Mouse (Mus musculus) myocyte (in vitro differentiated cells): ENCODE data around the gene Kirrel3. TPM values are rescaled to one million over a fixed set of nuclear protein-coding genes. Genes with fewer than 3 reads are reported as not detected.
A peak's percentile ranks its signal among the peaks of the same experiment; 100 is the strongest.

ENCODE experiments used
- H3K27me3 ChIP-seq: one replicate; pipeline ENCODE4 v1.6.1; 2011; ENCODE audit not compliant: control insufficient read depth, insufficient read depth, insufficient read length
- H3K36me3 ChIP-seq: one replicate; pipeline ENCODE4 v1.6.1; 2011; ENCODE audit not compliant: control insufficient read depth, insufficient read depth
- H3K4me2 ChIP-seq: one replicate; pipeline ENCODE4 v1.6.1; 2011; ENCODE audit warnings: low read depth, control low read depth
- H3K4me3 ChIP-seq: one replicate; pipeline ENCODE4 v1.5.1; 2011; ENCODE audit warnings: mild to moderate bottlenecking, control low read depth, moderate library complexity
- H3K79me2 ChIP-seq: one replicate; pipeline ENCODE4 v1.6.1; 2011; ENCODE audit not compliant: control insufficient read depth, insufficient read depth
- H3ac ChIP-seq: one replicate; pipeline ENCODE4 v1.6.1; 2011; ENCODE audit not compliant: control insufficient read depth, insufficient read length
- CEBPB ChIP-seq: IDR thresholded peaks from 2 replicates; pipeline ENCODE4 v1.6.1; 2011; ENCODE audit warnings: mild to moderate bottlenecking, moderate library complexity; ENCODE audit not compliant: poor library complexity, insufficient read depth, severe bottlenecking
- E2F4 ChIP-seq: IDR thresholded peaks from one replicate; pipeline ENCODE4 v1.6.1; 2011; ENCODE audit warnings: mild to moderate bottlenecking, control low read depth, moderate library complexity; ENCODE audit not compliant: insufficient read depth
- MAX ChIP-seq: IDR thresholded peaks from one replicate; pipeline ENCODE4 v1.6.1; 2011; ENCODE audit warnings: low read depth, mild to moderate bottlenecking, control low read depth
- MYOD1 ChIP-seq, 3 experiments: IDR thresholded peaks; one replicate each; pipeline ENCODE4 v1.6.1; 2011; ENCODE audit warnings: control low read depth in 2 of 3, low read depth in 2 of 3, mild to moderate bottlenecking in 2 of 3, moderate library complexity in 1 of 3; ENCODE audit not compliant: insufficient read length in 2 of 3, control insufficient read depth in 1 of 3
- MYOG ChIP-seq, 3 experiments: IDR thresholded peaks; one replicate each; pipeline ENCODE4 v1.6.1; 2011; ENCODE audit warnings: control low read depth in 2 of 3, low read depth in 2 of 3, mild to moderate bottlenecking in 2 of 3; ENCODE audit not compliant: insufficient read length in 2 of 3, control insufficient read depth in 1 of 3, insufficient read depth in 1 of 3
- POLR2A ChIP-seq: IDR thresholded peaks from one replicate; pipeline ENCODE4 v1.6.1; 2011; ENCODE audit warnings: low read depth, mild to moderate bottlenecking, control low read depth, moderate library complexity; ENCODE audit not compliant: insufficient read length
- POLR2AphosphoS2 ChIP-seq: IDR thresholded peaks from one replicate; pipeline ENCODE4 v1.6.1; 2011; ENCODE audit warnings: low read depth, control low read depth; ENCODE audit not compliant: insufficient read length
- REST ChIP-seq: IDR thresholded peaks from one replicate; pipeline ENCODE4 v1.6.1; 2011; ENCODE audit warnings: mild to moderate bottlenecking, control low read depth, moderate library complexity; ENCODE audit not compliant: insufficient read depth, insufficient read length
- SRF ChIP-seq: IDR thresholded peaks from one replicate; pipeline ENCODE4 v1.6.1; 2011; ENCODE audit warnings: low read depth; ENCODE audit not compliant: control insufficient read depth, insufficient read length
- TCF12 ChIP-seq: IDR thresholded peaks from one replicate; pipeline ENCODE4 v1.6.1; 2011; ENCODE audit warnings: mild to moderate bottlenecking, control low read depth; ENCODE audit not compliant: poor library complexity, insufficient read depth, severe bottlenecking
- TCF3 ChIP-seq: IDR thresholded peaks from one replicate; pipeline ENCODE4 v1.6.1; 2011; ENCODE audit warnings: low read depth, control low read depth; ENCODE audit not compliant: insufficient read length
- USF1 ChIP-seq: IDR thresholded peaks from one replicate; pipeline ENCODE4 v1.6.1; 2011; ENCODE audit warnings: low read depth, mild to moderate bottlenecking, control low read depth, moderate library complexity
- polyA plus RNA-seq: library from polyadenylated mRNA; unstranded; fragments of >200 nt; fragmentation: generic; extraction: Trizol; gene quantifications from one replicate; pipeline ENCODE4 v1.2.1, GENCODE M21; 2012; ENCODE audit warnings: missing spikeins

Gene Kirrel3
- polyA plus RNA-seq, 1 experiment: 2.8 TPM

GRCm38 (mm10) chr9:34947258-34947657, 461.6 kb downstream of the Kirrel3 start:
- Histone ChIP-seq H3K36me3 (no peaks in the 10 kb centered on the region), H3K27me3 (no peaks in the 10 kb centered on the region), H3ac (no peak overlapping the region), H3K4me3 (no peak overlapping the region), H3K4me2 (no peak overlapping the region), H3K79me2 (no peaks in the 10 kb centered on the region)
- TF ChIP-seq MYOD1 (IDR thresholded peaks at IDR 0.05; ENCODE audit: control insufficient read depth in 1 of 3, insufficient read length in 2 of 3, low read depth in 2 of 3): no peak
- TF ChIP-seq MAX: no peak
- no peak for TF ChIP-seq TCF3
- no peak for TF ChIP-seq REST
- no peak for TF ChIP-seq SRF
- TF ChIP-seq POLR2A: no peak
- TF ChIP-seq E2F4: no peak
- no peak for TF ChIP-seq CEBPB
- TF ChIP-seq POLR2AphosphoS2: no peak
- no peak for TF ChIP-seq USF1
- TF ChIP-seq MYOG (IDR thresholded peaks at IDR 0.05; ENCODE audit: control insufficient read depth in 1 of 3, insufficient read depth in 1 of 3, insufficient read length in 2 of 3, low read depth in 2 of 3): no peak
- TF ChIP-seq TCF12: no peak

DNA sequence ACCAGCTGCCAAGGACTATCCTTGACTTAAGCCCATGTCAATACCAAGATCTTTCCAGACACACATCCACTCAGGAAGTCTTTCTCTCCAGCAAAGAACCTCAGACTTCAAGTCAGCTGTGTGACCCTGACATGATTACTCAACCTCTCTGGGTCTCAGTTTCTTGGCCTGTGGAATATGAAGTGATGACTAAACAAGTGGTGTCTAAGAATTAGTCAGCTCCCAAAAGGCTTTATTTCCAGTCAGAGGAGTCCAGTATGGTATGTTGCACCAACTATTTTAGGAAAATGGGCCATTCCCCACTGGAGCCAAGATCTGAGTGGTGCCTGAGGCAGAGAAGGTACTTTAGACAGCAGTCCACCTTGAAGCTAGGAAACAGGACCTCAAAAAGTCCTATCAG, 462.0 kb downstream of the Kirrel3 start:
- Histone ChIP-seq H3ac (no peak overlapping the region), H3K36me3 (no peaks in the 10 kb centered on the region), H3K79me2 (no peaks in the 10 kb centered on the region), H3K27me3 (no peaks in the 10 kb centered on the region), H3K4me2 (peak overlapping the region; percentile 32), H3K4me3 (no peak overlapping the region)
- TF ChIP-seq CEBPB: peak; percentile 81
- TF ChIP-seq MAX: no peak
- no peak for TF ChIP-seq POLR2A

DNA sequence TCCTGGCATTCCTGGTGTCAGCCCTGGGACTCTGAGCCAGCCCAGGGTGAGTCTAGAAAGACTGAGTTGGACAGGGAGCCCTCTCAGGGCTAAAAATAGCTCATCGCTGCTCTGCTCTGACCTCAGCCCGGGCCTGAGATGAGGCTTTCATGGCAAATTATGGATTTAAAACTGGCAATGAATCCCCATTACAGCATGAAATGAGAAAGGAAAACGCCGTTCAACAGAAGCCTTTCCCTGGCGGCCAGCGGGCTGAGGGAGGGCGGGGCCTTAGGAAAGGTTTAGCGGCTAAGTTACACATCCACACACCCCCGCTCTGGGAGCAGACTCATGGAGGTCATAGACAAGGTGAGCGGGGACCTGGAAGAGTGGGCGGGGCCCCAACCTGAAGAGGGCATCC, 467.7 kb downstream of the Kirrel3 start:
- Histone ChIP-seq H3K36me3 (no peaks in the 10 kb centered on the region), H3K79me2 (no peaks in the 10 kb centered on the region), H3ac (no peak overlapping the region), H3K4me3 (no peak overlapping the region), H3K4me2 (peak overlapping the region; percentile 42), H3K27me3 (no peaks in the 10 kb centered on the region)
- TF ChIP-seq MAX (no peak), POLR2A (no peak), CEBPB (no peak), REST (no peak), MYOD1 (IDR thresholded peaks at IDR 0.05; ENCODE audit: control insufficient read depth in 1 of 3, insufficient read length in 2 of 3, low read depth in 2 of 3) (no peak), TCF12 (no peak), MYOG (IDR thresholded peaks at IDR 0.05; ENCODE audit: control insufficient read depth in 1 of 3, insufficient read depth in 1 of 3, insufficient read length in 2 of 3, low read depth in 2 of 3) (no peak)

DNA sequence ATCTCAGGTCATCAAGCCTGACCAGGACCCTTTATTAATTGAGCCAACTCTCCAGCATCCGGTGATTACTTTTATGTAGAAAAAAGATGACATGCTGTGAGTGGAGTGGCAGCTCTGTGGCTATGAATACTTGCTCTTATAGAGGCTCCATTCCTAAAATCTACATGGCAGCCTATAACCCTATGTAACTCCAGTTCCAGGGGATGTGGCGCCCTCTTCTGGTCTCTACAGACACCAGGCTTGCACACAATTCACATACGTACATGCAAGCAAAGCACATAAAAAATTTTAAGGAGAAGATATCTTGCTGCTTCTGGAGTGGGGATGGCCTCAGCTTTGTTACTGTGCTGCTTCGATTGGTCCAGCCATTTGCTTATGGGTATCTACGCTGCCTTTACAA, 468.5 kb downstream of the Kirrel3 start:
- Histone ChIP-seq H3K4me2 (peak overlapping the region; percentile 36), H3K27me3 (no peaks in the 10 kb centered on the region), H3ac (no peak overlapping the region), H3K79me2 (no peaks in the 10 kb centered on the region), H3K36me3 (no peaks in the 10 kb centered on the region), H3K4me3 (no peak overlapping the region)
- TF ChIP-seq POLR2A: no peak
- TF ChIP-seq USF1: no peak
- no peak for TF ChIP-seq TCF3
- no peak for TF ChIP-seq TCF12
- TF ChIP-seq MYOG (IDR thresholded peaks at IDR 0.05; ENCODE audit: control insufficient read depth in 1 of 3, insufficient read depth in 1 of 3, insufficient read length in 2 of 3, low read depth in 2 of 3): no peak
- TF ChIP-seq CEBPB: no peak
- TF ChIP-seq MYOD1 (IDR thresholded peaks at IDR 0.05; ENCODE audit: control insufficient read depth in 1 of 3, insufficient read length in 2 of 3, low read depth in 2 of 3): no peak

DNA sequence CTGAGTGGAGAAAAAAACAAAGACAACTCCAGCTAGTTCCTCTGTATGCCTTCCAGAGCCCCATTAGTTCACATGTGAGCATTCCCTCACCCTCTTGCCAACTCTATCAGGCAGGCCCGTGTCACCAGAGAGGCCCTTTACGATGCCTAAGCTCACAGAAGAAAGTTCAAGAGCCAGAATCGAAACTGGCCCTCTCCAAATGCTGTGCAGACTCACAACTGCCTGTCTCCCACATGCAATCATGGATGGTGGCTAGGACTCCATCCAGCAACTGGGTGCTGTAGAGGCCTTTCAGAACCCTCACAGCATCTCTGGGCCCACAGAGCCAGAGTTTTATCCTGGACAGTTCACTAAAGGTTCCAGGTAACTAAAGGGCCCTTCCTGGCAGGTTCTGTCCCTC, 470.8 kb downstream of the Kirrel3 start:
- H3K4me3 ChIP-seq: no peak overlapping the region
- no peaks in the 10 kb centered on the region for H3K79me2 ChIP-seq
- no peaks in the 10 kb centered on the region for H3K36me3 ChIP-seq
- no peaks in the 10 kb centered on the region for H3K27me3 ChIP-seq
- H3K4me2 ChIP-seq: no peak overlapping the region
- TF ChIP-seq USF1: no peak
- TF ChIP-seq E2F4: no peak
- TF ChIP-seq SRF: no peak
- TF ChIP-seq MYOG (IDR thresholded peaks at IDR 0.05; ENCODE audit: control insufficient read depth in 1 of 3, insufficient read depth in 1 of 3, insufficient read length in 2 of 3, low read depth in 2 of 3): no peak
- TF ChIP-seq MYOD1 (IDR thresholded peaks at IDR 0.05; ENCODE audit: control insufficient read depth in 1 of 3, insufficient read length in 2 of 3, low read depth in 2 of 3): no peak
- TF ChIP-seq POLR2A: no peak
- no peak for TF ChIP-seq POLR2AphosphoS2
- no peak for TF ChIP-seq TCF12
- TF ChIP-seq REST: no peak
- TF ChIP-seq TCF3: no peak
- no peak for TF ChIP-seq CEBPB
- no peak overlapping the region for H3ac ChIP-seq
